Mouse (Mus musculus) lung, postnatal 14 days (tissue): ENCODE measurements around the gene Det1.

Experiments used
- DNase-seq: peaks from one replicate; pipeline ENCODE4 v3.0.0; 2021

Gene Det1

DNA sequence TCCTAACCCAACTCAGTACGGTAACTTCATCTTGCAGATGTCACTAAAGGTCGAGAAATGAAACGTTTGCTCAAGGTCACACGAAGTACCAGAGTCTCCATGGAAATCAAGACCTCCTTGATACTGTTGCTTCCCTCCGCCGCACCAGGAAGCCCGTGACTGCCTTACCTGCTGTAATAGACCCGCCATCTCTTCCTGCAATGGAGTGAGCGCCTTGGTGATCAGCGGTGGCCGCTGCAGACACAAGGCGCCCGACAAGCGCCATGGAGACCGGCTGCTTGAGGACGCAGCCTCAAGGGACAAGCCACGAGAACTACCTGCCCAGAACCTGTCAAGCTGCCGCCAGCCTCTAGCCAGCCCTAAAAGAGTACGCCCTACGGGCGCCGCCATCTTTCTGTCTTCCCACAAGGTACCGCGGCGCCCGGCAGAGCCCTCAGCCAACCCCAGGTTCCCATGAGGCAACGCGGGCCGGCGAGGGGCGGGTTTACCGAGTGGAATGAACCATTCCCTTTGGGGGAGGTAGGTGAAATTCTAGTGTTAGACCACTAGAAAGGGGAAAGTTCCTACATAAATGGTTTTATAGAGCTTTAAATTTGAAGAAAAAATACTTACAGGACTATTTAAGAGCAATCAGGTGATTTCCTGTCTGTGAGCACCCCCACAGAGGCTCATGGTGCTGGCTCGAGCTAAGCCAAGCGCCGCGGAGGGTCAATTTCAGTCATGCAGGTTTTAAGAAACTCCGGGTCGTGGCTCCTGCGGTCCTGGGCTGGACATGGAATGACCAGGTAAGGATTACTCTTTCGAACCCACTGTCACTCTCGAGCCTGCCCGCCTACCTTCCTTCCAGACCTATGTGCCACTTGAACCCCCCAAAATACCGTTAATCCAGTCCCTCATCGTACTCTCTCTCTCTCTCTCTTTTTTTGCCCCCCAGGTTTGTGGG is 64.2 kb downstream of the Det1 start, which contains the start of the genes Mrps11 and Mrpl46:
TSS of gene Mrps11 (plus strand) at position 481 of the 943 bp plus-strand sequence.
TSS of gene Mrpl46 (minus strand) at position 893 of the 943 bp plus-strand sequence.
- DNase-seq: peak; percentile 88

DNA sequence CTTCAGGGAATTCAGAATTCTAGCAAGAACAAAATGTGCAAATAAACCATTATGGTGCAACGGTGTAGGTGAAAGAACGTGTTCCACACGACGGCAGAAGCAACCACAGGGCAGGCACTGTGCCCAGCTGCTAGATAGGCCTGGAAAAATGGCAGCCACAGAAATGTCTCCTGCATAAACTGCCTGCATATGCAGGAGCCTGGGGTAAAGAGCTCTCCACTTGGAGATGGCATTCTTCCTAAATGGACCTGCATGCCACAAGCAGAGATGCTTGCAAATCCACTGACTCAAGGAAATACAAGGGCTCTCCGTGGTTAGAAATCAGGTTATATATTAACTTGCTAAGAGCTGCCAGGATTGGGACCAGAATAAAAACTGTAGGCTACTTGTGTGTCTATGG is 68.3 kb downstream of the Det1 start:
- no peak for DNase-seq
